Mouse (Mus musculus): ENCODE measurements around the gene Jrkl. TPM values are rescaled to one million over a fixed set of nuclear protein-coding genes. Genes with fewer than 3 reads are reported as not detected.

The Jrkl gene
- total RNA-seq (2023), result 7.0 and 8.4 TPM in 2 replicates

GRCm38 (mm10) chr9:13245481-13245880 is at the start of gene Jrkl:
TSS of gene Jrkl (minus strand) at chr9:13245829.

GRCm38 (mm10) chr9:13246815-13247638 is 1.4 kb upstream of the Jrkl start, which contains the start of gene Ccdc82:
TSS of gene Ccdc82 (plus strand) at chr9:13246955.

Other genes with a start within 250 kb of the Jrkl start
- gene Ccdc82, start 1.1 kb upstream of the Jrkl start, total RNA-seq (2023), result 31.5 and 44.4 TPM in 2 replicates
- gene Maml2, start 52.1 kb upstream of the Jrkl start, total RNA-seq (2023), result 0.54 and 1.00 TPM in 2 replicates
- not detected in 2 replicates for gene Gm17571, start 200.9 kb upstream of the Jrkl start, total RNA-seq (2023)

Data from neutrophil, adult 65 days (primary cell).